Mouse (Mus musculus) G1E-ER4 (cell line): Measurements from ENCODE around the gene Prpf19. TPM values are rescaled to one million over a fixed set of nuclear protein-coding genes. Genes with fewer than 3 reads are reported as not detected.

Experiments used
- GATA1 ChIP-seq: IDR thresholded peaks from one replicate; pipeline ENCODE4 v1.8.0; 2012; ENCODE audit warnings: low read length, inconsistent platforms
- polyA plus RNA-seq: library from polyadenylated mRNA; stranded (reverse); fragments of >175 nt; gene quantifications from 2 replicates; pipeline ENCODE4 v1.2.3, GENCODE M21; 2012

Gene Prpf19
- polyA plus RNA-seq, 1 experiment = 136 TPM

DNA sequence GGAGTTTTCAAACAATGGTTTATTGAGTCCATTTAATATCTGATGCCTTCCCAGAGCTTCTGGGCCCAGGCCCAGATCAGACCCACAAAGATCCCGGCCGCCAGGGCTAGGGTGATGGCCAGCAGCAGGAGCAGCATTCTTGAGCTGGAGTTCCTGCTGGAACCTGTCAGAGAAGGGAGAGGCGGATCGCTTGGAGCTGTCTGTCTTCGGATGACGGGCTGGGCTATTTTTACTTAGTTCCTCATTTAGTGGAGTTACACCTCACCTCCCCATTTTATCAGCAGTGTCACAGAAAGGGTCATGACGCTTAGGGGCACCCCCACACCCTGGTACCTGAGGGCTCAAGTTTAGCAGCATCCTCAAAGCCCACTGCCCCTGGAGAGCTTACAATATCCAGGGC, 19.3 kb downstream of the Prpf19 start:
- no peak for TF ChIP-seq GATA1

DNA sequence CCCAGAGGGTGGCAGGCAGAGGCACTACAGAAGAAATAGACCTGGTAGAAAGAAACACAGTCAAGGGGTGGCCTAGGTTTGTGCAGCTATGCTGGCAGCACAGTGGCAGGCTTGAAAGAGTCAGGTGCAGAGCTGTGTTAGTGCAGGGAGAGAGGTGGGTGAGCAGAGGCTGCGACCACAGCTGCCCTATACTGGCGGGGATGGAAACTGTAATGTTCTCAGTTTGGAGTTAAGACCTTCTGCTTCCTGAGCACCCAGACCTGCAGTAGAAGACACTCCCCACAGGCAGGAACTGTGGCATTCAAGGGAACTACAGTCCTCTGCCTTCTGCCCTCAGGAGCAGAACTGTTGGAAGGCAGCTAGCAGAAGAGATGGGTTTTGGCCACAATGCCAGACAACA, 19.8 kb downstream of the Prpf19 start:
- no peak for TF ChIP-seq GATA1

DNA sequence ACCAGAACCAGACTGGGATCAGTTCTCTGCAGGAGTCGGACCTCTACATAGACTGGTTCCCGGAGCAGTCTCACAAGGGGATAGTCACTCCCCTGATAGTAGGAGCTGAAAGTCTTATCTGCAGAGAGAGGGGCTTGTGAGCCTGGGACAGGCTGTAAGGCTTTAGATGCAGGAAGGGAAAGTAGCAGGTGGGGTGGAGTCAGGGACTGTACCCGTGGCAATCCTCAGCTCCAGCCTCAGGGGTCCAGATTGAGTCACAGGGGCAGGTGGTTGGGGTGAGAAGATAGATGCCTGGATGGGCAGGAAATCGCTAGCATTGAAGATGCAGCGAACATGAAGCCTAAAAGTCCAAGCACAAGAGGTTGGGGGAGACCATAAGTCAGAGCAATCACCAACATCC, 21.5 kb downstream of the Prpf19 start:
- no peak for TF ChIP-seq GATA1

DNA sequence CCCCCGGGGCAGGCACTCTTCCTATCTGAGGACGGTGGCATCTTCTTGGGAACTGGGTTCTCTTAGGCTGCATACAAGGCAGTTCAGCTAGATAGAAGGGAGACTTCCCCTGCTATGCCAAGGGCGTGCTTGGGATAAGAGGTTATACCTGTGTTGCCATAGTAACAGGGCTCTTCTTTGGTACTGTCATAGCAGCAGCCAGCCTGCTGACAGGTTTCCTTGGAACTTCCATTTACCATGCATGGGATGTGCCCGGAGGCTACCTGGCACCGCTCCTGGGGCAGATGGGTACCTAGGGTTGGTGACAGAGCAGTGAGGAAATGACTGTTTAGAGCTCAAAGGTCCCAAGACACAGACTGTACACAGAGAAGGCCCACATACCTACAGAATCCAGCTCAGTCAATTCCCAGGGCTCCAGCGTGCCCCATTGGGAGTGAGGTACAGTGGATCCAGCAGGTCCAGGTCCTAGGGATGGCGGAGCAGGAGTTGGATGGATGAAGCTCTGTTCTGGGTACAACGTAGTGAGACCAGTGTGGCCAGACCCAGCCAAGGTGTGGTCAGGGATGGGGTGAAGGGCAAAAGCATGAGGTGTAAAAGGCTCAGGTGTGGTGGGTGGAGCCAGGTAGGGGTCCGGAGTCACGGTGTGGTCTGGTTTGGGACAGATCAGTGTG, 23.4 kb downstream of the Prpf19 start:
- no peak for TF ChIP-seq GATA1

DNA sequence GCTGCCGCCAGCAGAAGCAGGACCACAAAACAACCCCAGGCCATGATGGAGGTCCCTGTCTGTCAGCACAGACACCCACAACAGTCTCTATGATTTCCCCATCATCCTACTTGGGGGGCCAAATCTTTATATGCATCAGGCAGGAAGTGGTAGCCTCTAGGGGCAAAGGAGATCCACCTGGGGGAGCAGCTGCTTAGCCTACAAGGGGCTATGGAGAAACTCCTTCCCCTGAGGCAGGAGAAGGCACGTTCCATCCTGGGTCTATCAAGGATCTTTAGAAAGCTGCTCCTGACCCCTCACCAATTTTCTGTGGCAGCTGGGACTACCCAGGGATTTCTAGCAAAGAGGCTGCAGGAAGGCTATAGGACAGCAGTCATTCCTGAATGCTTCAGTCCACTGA, 25.5 kb downstream of the Prpf19 start, which contains the start of gene Zp1:
TSS of gene Zp1 (minus strand) at position 101 of the 400 bp plus-strand sequence.
- TF ChIP-seq GATA1 = no peak

DNA sequence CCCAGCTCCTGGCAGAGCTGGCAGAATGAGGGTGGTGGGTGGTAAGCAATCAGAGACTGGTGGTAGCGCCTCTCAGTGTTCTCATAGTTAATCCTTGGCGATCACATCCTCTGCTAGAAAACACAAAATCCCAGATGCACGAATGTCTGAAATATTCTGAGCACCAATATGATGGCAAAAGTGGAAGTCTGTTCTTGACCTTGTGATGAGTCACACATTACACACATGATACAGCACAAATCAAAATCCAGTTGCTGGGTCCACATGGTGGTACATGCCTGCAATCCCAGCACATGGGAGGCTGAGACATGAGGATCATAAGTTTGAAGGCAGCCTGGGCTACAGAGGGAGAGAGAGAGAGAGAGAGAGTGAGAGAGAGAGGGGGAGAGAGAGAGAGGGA, 26.0 kb downstream of the Prpf19 start:
- no peak for TF ChIP-seq GATA1

DNA sequence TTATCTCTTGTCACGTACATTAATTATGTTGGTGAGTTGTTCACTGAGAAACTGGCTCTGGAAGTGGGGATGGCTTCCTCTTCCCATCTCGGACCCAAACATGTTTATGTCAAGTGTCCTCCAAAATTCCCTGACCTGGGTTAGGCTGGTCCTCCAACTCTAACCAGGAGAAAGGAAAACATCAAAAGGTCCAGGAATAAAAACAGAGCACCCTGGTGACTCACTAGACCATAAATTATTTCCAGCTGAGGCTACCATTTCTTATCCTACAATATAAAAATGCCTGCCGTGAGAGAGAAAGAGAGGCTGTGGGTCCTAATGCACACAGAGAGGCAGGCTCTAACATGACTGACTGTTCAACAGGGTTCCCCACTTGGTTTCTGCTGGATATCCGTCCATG, 29.2 kb downstream of the Prpf19 start:
- no peak for TF ChIP-seq GATA1

DNA sequence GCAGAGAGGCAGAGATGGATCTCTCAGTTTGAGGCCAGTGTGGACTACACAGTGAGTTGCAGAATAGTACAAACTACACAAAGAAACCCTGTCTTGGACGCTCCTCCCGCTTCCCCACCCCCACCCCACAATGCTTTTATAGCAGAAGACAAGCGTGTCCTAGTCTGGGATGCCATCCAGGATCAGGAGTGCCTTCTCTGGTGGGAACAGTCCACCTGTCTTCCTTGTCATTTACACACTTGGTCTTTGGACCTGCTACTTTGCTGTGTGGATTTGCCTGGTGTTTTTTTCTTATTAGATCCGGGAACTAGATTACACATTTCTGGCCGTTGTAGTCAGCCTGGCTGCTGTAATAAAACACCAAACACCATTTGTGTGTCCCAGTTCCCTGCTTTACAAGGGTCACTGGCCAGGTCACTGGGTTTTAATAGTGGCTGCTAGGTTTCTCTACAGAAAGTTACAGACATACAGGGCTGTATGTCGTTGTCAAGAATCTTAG, 31.1 kb downstream of the Prpf19 start:
- TF ChIP-seq GATA1 = no peak

DNA sequence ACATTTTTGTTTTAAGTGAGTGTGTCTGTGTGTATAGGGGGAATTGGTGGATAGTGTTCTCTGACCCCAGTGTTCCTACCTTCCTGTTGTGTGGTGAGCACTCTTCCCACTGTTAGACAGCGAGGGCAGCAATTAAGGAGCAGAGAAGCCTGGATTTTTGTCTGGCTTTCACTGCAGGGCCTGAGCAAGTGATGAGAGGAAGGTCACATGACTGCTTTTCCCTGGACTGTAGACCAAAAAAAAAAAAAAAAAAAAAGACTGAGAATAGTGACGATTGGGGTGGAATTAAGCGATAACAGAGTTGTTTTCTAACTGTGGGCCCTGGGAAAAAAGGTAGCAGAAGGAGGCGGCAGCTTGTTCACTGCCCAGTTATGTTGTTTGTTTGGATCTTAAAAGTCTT, 31.6 kb downstream of the Prpf19 start:
- TF ChIP-seq GATA1 = no peak

DNA sequence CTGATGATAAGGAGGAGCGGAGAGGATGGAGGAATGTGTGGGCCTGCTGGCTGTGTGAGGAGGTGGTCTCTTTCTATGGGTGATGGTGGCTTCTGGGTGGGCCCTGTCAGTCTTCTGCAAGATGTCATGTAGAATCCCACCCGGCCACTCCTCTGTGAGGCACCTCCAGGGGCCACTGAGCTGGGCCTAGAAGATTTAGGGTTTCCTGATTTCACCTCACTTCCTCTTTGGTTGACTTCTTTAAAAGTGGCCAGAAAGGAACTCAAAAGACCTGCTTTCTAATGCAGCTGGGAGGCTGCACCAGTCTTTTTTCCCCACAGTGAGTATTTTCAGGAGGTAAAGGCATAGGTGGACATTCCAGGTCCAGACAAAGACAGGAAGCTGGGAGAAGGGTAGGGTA, 35.6 kb downstream of the Prpf19 start:
- no peak for TF ChIP-seq GATA1

DNA sequence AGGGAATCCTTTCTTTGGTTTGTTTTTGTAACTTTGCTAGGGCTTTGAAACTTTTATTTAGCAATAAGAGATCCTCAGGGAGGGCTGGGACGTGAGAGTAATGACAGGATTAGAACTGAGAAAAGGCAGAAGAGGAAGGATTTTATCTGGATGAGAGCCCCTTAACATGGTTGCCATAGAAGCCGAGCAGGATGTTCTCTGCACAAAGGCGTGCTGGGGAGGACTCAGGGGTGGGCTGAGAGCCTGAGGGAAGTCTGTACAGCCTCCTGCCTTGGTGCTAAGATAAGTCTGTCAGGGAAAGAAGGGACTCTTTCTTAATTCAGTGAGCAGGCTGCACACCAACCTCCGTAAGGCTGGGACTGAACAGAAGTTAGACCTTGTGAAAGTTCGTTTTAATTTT, 40.0 kb downstream of the Prpf19 start:
- no peak for TF ChIP-seq GATA1

DNA sequence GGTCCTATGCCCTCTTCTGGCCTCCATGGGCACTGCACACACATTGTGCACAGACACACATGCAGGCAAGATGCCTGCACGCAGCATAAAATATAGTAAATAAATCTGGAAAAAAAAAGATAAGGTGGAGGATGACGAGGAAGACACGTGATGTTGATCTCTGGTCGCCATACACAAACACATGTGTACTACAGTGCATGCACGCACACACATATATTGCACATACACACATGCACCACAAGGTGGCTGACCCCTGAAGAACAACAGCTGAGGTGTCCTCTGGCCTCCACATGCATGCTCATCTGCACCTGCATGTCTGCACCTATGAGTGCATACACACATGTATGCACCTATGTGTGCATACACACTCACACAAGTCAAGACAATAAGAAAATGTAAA, 41.0 kb downstream of the Prpf19 start:
- TF ChIP-seq GATA1 = no peak

DNA sequence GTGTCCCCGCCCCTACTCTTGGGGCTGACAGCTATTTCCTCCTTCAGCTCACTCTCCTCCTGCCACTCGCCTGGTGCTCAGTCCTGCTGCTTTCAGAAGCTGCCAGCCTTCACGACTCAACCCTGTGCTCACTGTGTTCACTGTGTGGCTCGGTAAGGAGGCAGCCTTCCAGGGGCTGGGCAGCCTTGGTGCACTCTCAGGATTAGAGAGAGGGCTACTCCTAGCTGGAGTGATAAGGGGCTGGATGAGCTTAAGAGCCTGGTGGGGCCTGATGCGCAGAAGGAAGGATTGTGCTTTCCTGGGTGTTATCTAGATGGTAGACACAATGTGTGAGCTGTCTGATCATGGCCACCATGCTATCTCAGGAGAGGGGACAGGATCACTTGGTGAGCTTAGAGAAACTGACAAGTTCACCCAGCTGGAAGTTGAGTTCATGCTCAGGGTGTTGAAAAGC, 42.1 kb downstream of the Prpf19 start, which contains the start of gene Ptgdr2:
TSS of gene Ptgdr2 (plus strand) at position 51 of the 454 bp plus-strand sequence.
- TF ChIP-seq GATA1 = no peak

DNA sequence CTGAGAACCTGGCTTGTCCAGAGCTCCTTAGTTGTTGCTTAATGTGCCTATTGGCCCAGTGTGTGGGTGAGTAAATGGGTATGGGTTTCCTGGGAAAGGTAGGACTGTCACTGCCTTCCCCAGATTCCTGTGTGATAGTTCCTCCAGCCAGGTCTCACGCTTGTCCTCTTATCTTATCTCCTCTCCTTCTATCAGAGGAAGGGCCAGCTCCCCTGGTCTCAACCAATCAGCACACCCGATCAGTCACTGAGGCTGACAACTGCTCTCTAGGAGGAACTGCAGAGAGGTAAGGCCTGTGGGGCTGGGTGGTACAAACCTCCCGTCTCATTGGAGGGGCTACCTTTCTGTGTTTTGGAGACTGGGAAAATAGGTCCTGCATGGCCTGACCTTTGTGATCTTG, 43.7 kb downstream of the Prpf19 start:
- no peak for TF ChIP-seq GATA1

DNA sequence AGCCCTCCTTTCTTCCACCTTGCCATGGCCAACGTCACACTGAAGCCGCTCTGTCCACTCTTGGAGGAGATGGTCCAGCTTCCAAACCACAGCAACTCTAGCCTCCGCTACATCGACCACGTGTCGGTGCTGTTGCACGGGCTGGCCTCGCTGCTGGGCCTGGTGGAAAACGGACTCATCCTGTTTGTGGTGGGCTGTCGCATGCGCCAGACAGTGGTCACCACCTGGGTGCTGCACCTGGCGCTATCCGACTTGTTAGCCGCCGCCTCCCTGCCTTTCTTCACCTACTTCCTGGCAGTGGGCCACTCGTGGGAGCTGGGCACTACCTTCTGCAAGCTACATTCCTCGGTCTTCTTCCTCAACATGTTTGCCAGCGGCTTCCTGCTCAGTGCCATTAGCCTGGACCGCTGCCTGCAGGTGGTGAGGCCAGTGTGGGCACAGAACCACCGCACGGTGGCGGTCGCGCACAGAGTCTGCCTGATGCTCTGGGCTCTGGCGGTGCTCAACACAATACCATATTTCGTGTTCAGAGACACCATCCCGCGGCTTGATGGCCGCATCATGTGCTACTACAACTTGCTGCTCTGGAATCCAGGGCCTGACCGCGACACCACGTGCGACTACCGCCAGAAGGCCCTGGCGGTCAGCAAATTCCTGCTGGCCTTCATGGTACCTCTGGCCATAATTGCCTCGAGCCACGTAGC, 45.2 kb downstream of the Prpf19 start:
- no peak for TF ChIP-seq GATA1

DNA sequence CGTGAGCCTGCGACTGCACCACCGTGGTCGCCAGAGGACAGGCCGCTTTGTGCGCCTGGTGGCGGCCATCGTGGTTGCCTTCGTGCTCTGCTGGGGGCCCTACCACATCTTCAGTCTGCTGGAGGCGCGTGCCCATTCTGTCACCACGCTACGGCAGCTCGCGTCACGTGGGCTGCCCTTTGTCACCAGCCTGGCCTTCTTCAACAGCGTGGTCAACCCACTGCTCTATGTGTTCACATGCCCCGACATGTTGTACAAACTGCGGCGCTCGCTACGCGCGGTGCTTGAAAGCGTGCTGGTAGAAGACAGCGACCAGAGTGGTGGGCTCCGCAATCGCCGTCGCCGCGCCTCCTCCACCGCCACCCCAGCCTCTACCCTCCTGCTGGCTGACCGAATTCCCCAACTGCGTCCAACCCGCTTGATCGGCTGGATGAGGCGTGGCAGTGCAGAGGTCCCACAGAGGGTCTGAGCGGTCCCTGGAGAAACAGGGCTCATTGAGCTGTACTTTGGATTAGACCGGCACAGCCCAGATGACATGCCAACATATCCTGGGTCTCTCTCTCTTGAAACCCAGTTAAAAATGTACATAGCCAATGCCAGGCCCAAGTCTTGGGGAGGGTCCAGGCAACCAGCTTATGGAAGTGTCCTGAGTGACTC, 45.9 kb downstream of the Prpf19 start:
- no peak for TF ChIP-seq GATA1

DNA sequence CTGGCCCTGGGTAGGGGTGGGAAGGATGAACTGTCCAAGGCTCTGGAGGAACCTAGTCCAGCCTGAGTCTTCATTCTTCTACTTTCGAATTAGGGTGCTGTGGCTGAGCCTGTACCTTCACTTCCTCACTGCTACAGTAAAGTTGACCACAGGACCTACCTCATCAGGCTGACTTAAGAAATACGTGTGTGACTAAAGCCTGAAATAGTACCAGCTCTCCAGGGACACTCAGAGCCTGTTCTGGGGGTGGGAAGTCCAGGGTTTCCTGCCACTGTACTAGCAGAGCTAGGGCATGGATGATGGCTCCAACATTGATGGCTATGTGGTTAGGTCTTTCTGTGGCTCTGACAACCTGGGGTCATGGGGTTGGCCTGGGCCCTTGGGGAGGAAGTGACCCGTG, 48.9 kb downstream of the Prpf19 start:
- TF ChIP-seq GATA1 = no peak

DNA sequence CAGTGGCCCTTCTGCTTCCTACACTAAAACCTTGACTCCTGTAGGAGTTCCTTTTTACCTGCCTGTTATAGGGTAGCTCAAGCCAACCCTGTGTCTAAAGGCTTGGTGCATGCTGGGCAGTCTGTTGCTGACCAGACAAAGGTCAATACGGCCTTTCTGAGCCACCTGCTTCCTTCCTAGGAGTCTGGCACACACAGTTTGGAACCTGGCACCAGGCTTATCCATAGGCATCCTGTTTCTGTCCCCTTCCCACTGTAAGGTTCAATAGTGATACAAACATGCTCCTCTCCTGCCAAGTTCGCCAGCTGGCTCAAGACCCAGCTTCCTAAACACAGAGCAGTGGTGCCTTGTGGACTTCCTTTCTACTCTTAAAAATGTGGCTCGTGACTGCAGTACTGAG, 51.5 kb downstream of the Prpf19 start:
- TF ChIP-seq GATA1 = no peak
